Mouse (Mus musculus): ENCODE measurements around the gene Iqcf5. TPM values are rescaled to one million over a fixed set of nuclear protein-coding genes. Genes with fewer than 3 reads are reported as not detected.
A peak's percentile ranks its signal among the peaks of the same experiment; 100 is the strongest.

Gene Iqcf5
- polyA plus RNA-seq (2015; fragmentation: Nextera tagmentation; extraction: Ambion mirVana): not detected in 2 replicates

DNA sequence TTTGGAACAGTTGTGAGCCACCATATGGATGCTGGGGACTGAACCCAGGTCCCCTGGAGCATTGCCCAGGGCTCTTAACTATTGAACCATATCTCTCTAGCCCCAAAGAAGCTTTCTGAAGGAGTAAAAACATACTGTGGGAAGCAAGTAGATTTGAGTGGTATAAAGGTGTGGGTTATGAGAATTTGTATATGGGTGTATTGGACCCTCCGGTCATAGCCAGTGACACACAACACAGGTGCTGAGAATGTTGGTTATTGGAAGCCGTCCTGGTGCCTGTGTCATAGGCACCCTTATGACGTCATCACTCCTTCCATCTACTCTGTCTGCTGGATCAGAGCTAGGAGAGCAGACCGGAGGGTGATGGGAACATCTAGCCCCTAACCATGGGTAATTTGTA lies at the start of gene Iqcf5:
Iqcf5 (plus strand) TSS at position 301 of the 400 bp plus-strand sequence.
- no peak within 1 kb of the TSS for H3K4me3 ChIP-seq
- H3K36me3 ChIP-seq: no peaks in the 10 kb centered on the region
- no peaks in the 10 kb centered on the region for H3K9me3 ChIP-seq (replicated peaks)
- no peak within 1 kb of the TSS for H3K9ac ChIP-seq
- no peak within 1 kb of the TSS for H3K4me2 ChIP-seq
- no peaks in the 10 kb centered on the region; the same call in 1 of the 2 replicates for H3K27me3 ChIP-seq
- peaks cover 9% of the 10 kb centered on the region for H3K4me1 ChIP-seq (replicated peaks)
- no peak within 1 kb of the TSS for H3K27ac ChIP-seq
- WGBS: 79% methylated on average over 4 of the region's 4 CpGs
- no peak for ATAC-seq (replicated peaks; ENCODE audit: insufficient number of reproducible peaks, insufficient read depth, low FRiP score, low read depth)

DNA sequence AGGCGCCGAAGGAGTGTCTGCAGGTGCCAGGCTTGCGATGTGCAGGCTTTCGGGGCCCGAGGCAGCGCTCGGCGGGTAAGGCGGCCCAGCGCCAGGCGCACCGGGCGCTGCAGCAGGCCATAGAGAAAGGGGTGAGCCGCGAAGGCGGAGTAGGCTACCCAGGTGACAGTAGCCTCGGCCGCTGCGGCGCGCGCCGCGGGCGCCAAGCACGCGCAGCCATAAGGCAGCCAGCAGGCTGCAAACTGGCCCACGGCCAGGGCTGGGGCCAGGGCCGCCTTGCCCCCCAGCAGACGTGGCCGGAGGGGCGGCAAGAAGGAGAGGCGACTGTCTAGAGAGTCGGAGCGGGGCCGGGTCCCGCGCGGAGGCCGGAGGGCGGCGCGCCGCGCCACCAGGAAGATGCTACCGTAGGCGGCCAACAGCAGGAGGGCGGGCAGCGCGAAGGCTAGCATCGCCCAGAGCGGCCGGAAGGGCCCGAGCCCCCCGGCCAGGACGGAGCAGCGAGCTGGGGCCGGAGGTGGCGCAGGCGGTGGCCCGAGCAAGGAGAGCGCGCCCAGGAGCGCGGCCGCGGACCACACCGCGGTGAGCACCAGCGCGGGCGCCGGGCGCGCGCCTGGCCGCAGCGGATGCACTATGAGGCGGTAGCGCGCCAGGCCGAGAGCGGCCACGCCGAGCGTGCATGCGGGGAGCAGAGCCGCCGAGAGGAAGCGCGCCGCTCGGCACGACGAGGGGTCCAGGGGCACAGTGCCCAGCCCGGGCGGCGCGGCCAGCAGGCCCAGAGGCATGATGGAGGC lies 49.4 kb upstream of the Iqcf5 start:
- peak; percentile 63 for ATAC-seq (replicated peaks; ENCODE audit: insufficient number of reproducible peaks, insufficient read depth, low FRiP score, low read depth)
- H3K27ac ChIP-seq: peak overlapping the region; percentile 41

GRCm38 (mm10) chr9:106465571-106466200 lies 48.7 kb upstream of the Iqcf5 start, which contains the start of gene Gpr62:
Gene Gpr62 (minus strand): TSS chr9:106465938.
- Histone ChIP-seq H3K9ac (peak within 1 kb of the TSS; percentile 58), H3K27me3 (peaks cover 17% of the 10 kb centered on the region; the same call in 1 of the 2 replicates), H3K9me3 (replicated peaks) (no peaks in the 10 kb centered on the region), H3K4me3 (peak within 1 kb of the TSS; percentile 61), H3K4me2 (peak within 1 kb of the TSS; percentile 99), H3K36me3 (peaks cover 26% of the 10 kb centered on the region), H3K4me1 (replicated peaks) (peaks cover 20% of the 10 kb centered on the region), H3K27ac (peak within 1 kb of the TSS; percentile 41)
- 34% methylated on average over 26 of the region's 26 CpGs for WGBS
- ATAC-seq (replicated peaks; ENCODE audit: insufficient number of reproducible peaks, insufficient read depth, low FRiP score, low read depth): no peak

More for the DNA sequence above, 49.4 kb upstream of the Iqcf5 start:
- H3K27me3 ChIP-seq: peaks cover 17% of the 10 kb centered on the region; the same call in 1 of the 2 replicates
- peaks cover 33% of the 10 kb centered on the region for H3K36me3 ChIP-seq
- H3K4me3 ChIP-seq: peak overlapping the region; percentile 61
- 2% methylated on average over 99 of the region's 99 CpGs for WGBS
- H3K9me3 ChIP-seq (replicated peaks): no peaks in the 10 kb centered on the region
- H3K4me1 ChIP-seq (replicated peaks): peaks cover 23% of the 10 kb centered on the region
- peak overlapping the region; percentile 58 for H3K9ac ChIP-seq
- peak overlapping the region; percentile 99 for H3K4me2 ChIP-seq

DNA sequence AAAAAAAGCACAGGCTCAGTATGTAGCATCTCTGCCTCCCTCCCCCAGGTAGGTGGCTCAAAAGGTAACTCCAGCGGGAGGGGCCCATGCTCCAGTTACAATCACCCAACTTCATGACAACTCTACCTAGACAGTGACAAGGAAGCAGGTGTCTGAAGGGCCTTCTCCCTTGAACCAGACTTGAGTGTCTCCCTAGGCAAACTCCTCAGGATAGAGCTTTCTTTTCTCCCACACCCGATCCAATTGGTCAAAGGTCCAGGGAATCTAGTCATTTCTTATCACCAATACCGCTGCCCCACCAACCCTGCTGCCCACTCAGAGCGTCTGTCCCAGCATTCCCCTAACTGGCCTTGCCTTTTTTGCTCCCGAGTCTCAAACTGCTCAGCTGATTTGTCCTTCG lies 47.7 kb upstream of the Iqcf5 start:
- ATAC-seq (replicated peaks; ENCODE audit: insufficient number of reproducible peaks, insufficient read depth, low FRiP score, low read depth): no peak
- no peak overlapping the region for H3K4me2 ChIP-seq
- no peaks in the 10 kb centered on the region for H3K9me3 ChIP-seq (replicated peaks)
- peaks cover 19% of the 10 kb centered on the region for H3K36me3 ChIP-seq
- no peak overlapping the region for H3K27ac ChIP-seq
- 83% methylated on average over 6 of the region's 6 CpGs for WGBS
- peaks cover 19% of the 10 kb centered on the region for H3K4me1 ChIP-seq (replicated peaks)
- no peak overlapping the region for H3K4me3 ChIP-seq
- peaks cover 17% of the 10 kb centered on the region; the same call in 1 of the 2 replicates for H3K27me3 ChIP-seq
- no peak overlapping the region for H3K9ac ChIP-seq

- Histone ChIP-seq H3K9me3 (replicated peaks) (no peaks in the 10 kb centered on the region), H3K27ac (no peak overlapping the region), H3K36me3 (peaks cover 10% of the 10 kb centered on the region), H3K27me3 (peaks cover 17% of the 10 kb centered on the region; the same call in 1 of the 2 replicates), H3K9ac (no peak overlapping the region), H3K4me2 (no peak overlapping the region), H3K4me3 (no peak overlapping the region), H3K4me1 (replicated peaks) (peaks cover 29% of the 10 kb centered on the region)
- ATAC-seq (replicated peaks; ENCODE audit: insufficient number of reproducible peaks, insufficient read depth, low FRiP score, low read depth): no peak
- 85% methylated on average over 7 of the region's 7 CpGs for WGBS
These were observed 46.6 kb upstream of the Iqcf5 start for GRCm38 (mm10) chr9:106467746-106468145.

DNA sequence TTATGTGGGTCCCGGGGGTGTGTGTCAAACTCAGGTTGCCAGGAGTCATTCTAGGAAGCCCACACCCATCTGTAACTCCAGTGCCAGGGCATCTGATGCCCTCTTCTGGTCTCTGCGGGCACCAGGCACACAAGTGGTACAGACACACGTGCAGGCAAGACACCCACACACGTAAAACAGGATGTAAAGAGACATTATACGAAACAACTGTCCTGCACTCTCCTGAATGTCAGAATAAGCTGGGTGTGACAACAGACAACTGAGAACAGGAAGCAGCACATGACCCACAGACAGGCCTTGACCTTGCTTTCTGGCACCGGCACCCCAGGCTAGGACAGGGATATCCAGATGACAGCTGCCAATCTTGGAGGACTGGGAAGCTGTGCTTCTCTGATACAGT lies 45.1 kb upstream of the Iqcf5 start:
- peaks cover 9% of the 10 kb centered on the region; the same call in 1 of the 2 replicates for H3K27me3 ChIP-seq
- H3K9ac ChIP-seq: no peak overlapping the region
- no peaks in the 10 kb centered on the region for H3K9me3 ChIP-seq (replicated peaks)
- no peak overlapping the region for H3K4me2 ChIP-seq
- no peak overlapping the region for H3K4me3 ChIP-seq
- WGBS: 57% methylated on average over 6 of the region's 6 CpGs
- no peak for ATAC-seq (replicated peaks; ENCODE audit: insufficient number of reproducible peaks, insufficient read depth, low FRiP score, low read depth)
- peaks cover 34% of the 10 kb centered on the region for H3K4me1 ChIP-seq (replicated peaks)
- H3K36me3 ChIP-seq: no peaks in the 10 kb centered on the region
- no peak overlapping the region for H3K27ac ChIP-seq

DNA sequence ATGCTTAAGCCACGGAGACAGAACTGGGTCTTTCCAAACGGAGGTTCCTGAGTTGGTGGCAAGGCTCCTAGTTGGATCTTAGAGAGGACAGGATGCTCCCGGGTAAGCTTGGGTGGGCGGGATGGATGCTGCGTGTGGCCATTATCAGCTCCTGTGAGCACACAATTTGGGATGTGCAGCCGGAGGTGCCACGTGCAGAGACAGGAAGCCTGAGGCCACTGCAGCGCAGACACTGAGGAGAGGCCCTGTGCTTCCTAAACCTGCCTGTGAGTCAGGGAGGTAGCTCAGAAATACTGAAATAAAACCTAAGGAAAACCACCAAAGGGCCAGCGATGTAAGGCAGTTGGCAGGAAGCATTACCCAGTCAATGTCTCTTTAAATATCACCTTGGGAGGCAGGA lies 44.6 kb upstream of the Iqcf5 start:
- Histone ChIP-seq H3K9ac (no peak overlapping the region), H3K4me2 (no peak overlapping the region), H3K4me3 (no peak overlapping the region), H3K27ac (no peak overlapping the region), H3K9me3 (replicated peaks) (no peaks in the 10 kb centered on the region), H3K36me3 (no peaks in the 10 kb centered on the region), H3K4me1 (replicated peaks) (peaks cover 33% of the 10 kb centered on the region), H3K27me3 (peaks cover 7% of the 10 kb centered on the region; the same call in 1 of the 2 replicates)
- no peak for ATAC-seq (replicated peaks; ENCODE audit: insufficient number of reproducible peaks, insufficient read depth, low FRiP score, low read depth)
- WGBS: 53% methylated on average over 9 of the region's 9 CpGs

GRCm38 (mm10) chr9:106470991-106471750 lies 43.2 kb upstream of the Iqcf5 start:
- Histone ChIP-seq H3K27ac (no peak overlapping the region), H3K36me3 (no peaks in the 10 kb centered on the region), H3K9ac (no peak overlapping the region; the same call in 1 of the 2 replicates), H3K4me1 (replicated peaks) (peaks cover 36% of the 10 kb centered on the region), H3K27me3 (peaks cover 4% of the 10 kb centered on the region; the same call in 1 of the 2 replicates), H3K4me2 (peak overlapping the region; percentile 47), H3K4me3 (no peak overlapping the region), H3K9me3 (replicated peaks) (no peaks in the 10 kb centered on the region)
- 62% methylated on average over 14 of the region's 14 CpGs for WGBS
- no peak for ATAC-seq (replicated peaks; ENCODE audit: insufficient number of reproducible peaks, insufficient read depth, low FRiP score, low read depth)

- WGBS: 14% methylated on average over 5 of the region's 5 CpGs
- H3K9ac ChIP-seq: no peak overlapping the region
These were observed 42.5 kb upstream of the Iqcf5 start for GRCm38 (mm10) chr9:106471892-106472291.

GRCm38 (mm10) chr9:106472321-106472720 lies 42.1 kb upstream of the Iqcf5 start:
- Histone ChIP-seq H3K4me1 (replicated peaks) (peaks cover 42% of the 10 kb centered on the region), H3K27ac (peak overlapping the region; percentile 44), H3K4me3 (no peak overlapping the region), H3K36me3 (no peaks in the 10 kb centered on the region), H3K9ac (no peak overlapping the region), H3K4me2 (no peak overlapping the region), H3K9me3 (replicated peaks) (no peaks in the 10 kb centered on the region), H3K27me3 (no peaks in the 10 kb centered on the region)
- ATAC-seq (replicated peaks; ENCODE audit: insufficient number of reproducible peaks, insufficient read depth, low FRiP score, low read depth): no peak
- WGBS: 54% methylated on average over 4 of the region's 4 CpGs

More at GRCm38 (mm10) chr9:106471892-106472291, 42.5 kb upstream of the Iqcf5 start:
- H3K4me3 ChIP-seq: no peak overlapping the region
- H3K27ac ChIP-seq: peak overlapping the region; percentile 44
- no peak; the same call in 1 of the 2 replicates for ATAC-seq (replicated peaks; ENCODE audit: insufficient number of reproducible peaks, insufficient read depth, low FRiP score, low read depth)
- H3K9me3 ChIP-seq (replicated peaks): no peaks in the 10 kb centered on the region
- H3K4me1 ChIP-seq (replicated peaks): peaks cover 42% of the 10 kb centered on the region
- H3K36me3 ChIP-seq: no peaks in the 10 kb centered on the region
- H3K4me2 ChIP-seq: peak overlapping the region; percentile 47
- peaks cover 2% of the 10 kb centered on the region; the same call in 1 of the 2 replicates for H3K27me3 ChIP-seq
